Mouse (Mus musculus) adrenal gland, postnatal 25 days (tissue): ENCODE results near the gene Anapc15-ps. TPM values are rescaled to one million over a fixed set of nuclear protein-coding genes. Genes with fewer than 3 reads are reported as not detected.
"Not testable (repeated sequence)": the region's sequence is repeated elsewhere in the genome, so short reads cannot be mapped to it uniquely, and the experiment has no call there.

Experiments used
- DNase-seq: peaks from one replicate; pipeline ENCODE4 v3.0.0; 2021; ENCODE audit warnings: mixed read lengths
- total RNA-seq: library from RNA; stranded (reverse); gene quantifications from 2 replicates; pipeline ENCODE4 v1.2.3, GENCODE M21; 2021

The Anapc15-ps gene
- total RNA-seq, 1 experiment from 2014 or later, result not detected

- DNase-seq, result no peak
Observed at GRCm38 (mm10) chr10:95667371-95668030, 5.8 kb downstream of the Anapc15-ps start.

GRCm38 (mm10) chr10:95666791-95667190 lies 6.5 kb downstream of the Anapc15-ps start:
- DNase-seq, result no peak

DNA sequence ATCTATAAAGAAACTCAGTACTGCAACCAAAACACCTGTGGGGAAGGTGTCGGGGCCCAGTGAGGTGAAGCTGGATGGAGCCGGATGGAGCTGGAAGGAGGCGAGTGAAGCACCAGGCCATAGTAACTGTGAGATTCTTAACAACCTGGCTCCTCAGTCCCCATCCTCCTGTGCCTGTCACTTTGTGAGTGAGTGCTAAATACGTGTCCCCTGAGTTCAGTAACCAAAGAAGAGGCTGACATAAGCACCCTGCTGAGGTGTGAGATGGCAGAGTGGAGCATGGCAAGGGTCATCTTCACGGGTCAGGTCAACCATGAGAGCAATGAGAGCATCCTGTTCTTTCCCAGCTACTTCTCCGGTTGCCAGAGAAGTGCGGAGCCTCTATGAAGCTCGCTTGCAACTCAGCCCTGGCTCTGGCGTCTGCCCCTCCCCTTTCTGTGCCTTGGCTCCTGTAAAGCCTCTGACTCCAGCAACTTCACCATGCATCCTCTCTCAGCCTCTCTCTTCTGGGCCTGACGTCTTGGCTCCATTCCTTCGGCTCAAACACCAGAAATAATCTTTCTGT lies 7.7 kb downstream of the Anapc15-ps start:
- no peak for DNase-seq

DNA sequence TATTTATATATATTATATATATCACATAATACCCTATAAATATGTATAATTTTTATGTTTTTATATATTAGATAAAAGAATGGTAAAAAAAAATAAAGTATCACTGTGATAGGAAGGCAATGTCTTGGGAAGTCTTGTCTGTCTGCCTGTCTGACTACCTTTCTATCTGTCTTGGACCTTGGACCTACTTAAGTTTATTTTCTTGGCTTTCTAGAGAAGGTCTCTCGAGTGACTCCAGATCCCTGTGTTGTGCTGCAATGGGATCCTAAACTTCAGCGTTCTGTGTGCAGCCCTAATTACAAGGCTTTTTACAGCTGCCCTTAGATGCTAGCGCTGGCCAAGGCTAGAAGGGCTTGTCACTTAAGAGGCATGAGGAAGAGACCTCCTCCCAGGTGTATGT lies 8.6 kb downstream of the Anapc15-ps start:
- DNase-seq, result no peak

GRCm38 (mm10) chr10:95660356-95660755 lies 12.9 kb downstream of the Anapc15-ps start:
- no peak for DNase-seq

- no peak for DNase-seq
Observed at GRCm38 (mm10) chr10:95659471-95660150, 13.6 kb downstream of the Anapc15-ps start.

GRCm38 (mm10) chr10:95658836-95659343 lies 14.4 kb downstream of the Anapc15-ps start:
- no peak for DNase-seq

DNA sequence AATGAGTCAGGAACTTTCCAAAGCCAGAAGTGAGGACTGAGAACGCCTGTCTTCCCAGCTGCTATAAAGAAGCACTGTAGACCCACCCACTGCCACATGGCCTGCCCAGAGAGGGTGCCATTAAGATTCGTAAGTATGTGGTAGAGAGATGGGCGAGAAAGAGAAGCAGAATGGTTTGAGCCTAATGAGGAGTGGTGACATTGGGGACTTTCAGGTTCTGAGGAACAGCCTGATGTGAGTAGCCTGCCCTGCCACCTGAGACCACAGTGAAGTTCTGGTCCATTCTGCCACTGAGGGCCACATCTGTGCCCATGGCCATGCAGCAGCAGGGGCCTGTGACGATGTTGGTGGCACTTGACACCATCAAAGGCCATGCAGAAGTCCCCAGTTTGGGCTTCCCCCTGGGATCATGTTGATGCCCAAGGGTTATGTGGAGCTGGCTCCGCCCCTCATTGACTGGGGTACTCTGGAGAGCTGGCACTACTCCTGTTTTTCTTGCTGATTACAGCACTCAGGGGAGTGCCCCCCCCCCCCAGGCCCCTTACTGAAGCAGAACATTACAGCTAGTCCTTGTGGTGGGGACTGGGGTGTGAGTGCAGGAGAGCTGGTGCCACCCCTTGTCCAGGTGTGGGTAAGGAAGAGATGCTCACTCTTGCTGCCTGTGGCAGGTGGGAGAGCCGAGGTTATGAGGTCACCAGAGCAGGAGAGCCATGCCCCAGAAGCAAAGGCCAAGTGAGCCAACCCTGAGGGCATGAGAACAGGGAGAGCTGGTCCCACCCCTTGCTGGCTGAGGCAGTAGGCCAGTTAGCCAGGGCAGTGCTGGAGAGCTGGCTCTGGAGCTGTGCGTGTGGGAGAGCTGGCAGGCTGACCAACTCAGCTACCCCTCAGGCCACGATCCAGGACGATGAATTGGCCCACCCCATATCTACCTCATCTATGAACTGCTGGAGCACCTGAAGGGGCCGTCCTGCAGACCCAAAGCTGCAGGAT lies 16.7 kb downstream of the Anapc15-ps start:
- DNase-seq, result no peak

GRCm38 (mm10) chr10:95652131-95652530 lies 21.1 kb downstream of the Anapc15-ps start:
- no peak for DNase-seq

GRCm38 (mm10) chr10:95648326-95648888 lies 24.8 kb downstream of the Anapc15-ps start:
- DNase-seq, result no peak

DNA sequence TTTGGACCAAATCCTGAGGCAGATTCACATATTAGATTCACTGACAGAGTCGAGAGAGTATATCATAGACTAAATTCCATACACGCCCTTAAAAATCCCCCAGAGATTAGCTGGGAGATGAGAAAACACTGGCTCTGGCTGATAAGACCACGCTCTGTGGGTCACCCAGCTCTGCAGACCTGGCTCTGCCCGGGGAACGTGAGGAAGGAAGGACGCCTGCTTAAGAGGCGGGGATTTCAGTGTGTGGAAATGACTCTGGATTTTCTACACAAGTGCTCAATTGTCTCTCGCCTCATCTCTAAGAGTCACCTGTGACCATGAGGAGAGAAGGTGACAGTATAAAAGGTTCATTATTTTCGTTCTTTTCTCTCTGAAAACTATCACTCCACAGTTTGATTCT lies 26.1 kb downstream of the Anapc15-ps start:
- no peak for DNase-seq

DNA sequence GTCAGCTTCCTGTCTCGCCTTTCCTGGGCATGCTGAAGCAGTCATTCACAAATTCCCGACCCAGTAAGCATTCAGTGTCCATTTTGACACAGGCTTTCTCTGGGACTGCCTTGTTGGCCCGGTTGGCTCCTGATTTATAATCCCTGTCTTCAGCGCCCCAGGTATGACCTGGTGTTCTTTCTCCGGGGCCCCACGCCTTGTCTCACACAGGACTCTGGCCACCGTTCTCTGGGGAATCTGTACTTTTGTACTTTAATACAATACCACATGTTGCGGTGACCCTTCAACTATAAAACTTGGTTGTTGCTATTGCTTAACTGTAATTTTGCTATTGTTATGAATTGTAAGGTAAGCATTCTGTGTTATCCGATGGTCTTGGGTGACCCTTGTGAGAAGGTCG lies 26.7 kb downstream of the Anapc15-ps start:
- no peak for DNase-seq

DNA sequence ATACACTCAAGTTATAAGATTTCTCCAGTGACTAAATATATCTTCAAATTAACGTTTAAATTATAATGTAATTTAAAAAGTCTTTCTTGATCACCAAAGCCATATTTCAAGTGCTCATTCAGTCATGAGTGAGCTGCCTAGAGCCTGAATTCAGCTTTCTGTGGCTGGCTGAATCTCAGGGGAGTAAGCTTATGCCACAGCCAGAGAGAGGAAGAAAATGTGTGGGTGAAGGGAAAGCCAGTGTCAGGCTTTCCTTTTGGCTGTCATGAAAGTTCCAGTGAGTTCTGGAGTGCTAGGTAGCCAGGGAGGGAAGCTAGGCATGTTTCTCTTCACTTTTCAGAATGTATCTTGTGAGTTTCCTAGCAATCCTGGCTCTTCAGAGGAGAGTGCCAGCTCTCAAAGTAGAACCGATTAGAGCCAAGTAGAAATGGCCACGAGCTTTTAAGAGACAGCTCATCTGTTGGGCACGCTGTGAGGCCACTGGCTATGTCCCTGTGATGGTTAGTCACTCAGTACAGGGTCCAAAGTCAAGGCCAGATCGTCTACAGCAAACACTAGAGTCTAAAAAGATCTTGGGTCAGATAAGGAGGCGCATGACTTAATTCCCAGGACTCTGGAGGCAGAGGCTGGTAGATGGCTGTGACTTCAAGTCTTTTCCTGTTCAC lies 29.4 kb downstream of the Anapc15-ps start:
- peak; percentile 37 for DNase-seq

- no peak for DNase-seq
Observed at GRCm38 (mm10) chr10:95643042-95643441, 30.2 kb downstream of the Anapc15-ps start.

DNA sequence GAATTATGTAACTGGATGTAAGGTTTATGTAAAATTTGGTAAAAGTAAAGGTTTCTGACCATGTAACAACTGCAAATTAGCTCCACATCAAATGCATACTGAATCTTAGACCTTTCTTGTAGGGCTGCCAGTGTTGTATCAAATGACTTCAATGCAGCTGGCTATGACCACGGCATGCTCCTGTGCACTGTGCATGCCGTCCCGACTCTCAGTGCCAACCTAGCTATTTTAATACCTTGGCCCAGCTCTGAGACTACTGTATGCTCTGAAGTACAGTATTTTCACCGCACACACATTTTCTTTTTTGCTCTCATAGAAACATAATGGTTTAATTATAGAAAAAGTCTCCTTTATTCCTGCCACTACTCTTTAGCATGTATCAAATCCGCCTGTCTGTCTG lies 31.9 kb downstream of the Anapc15-ps start:
- DNase-seq, result no peak

- DNase-seq, result no peak
Observed at GRCm38 (mm10) chr10:95639429-95639828, 33.8 kb downstream of the Anapc15-ps start.

GRCm38 (mm10) chr10:95634751-95635150 lies 38.5 kb downstream of the Anapc15-ps start:
- DNase-seq, result no peak

DNA sequence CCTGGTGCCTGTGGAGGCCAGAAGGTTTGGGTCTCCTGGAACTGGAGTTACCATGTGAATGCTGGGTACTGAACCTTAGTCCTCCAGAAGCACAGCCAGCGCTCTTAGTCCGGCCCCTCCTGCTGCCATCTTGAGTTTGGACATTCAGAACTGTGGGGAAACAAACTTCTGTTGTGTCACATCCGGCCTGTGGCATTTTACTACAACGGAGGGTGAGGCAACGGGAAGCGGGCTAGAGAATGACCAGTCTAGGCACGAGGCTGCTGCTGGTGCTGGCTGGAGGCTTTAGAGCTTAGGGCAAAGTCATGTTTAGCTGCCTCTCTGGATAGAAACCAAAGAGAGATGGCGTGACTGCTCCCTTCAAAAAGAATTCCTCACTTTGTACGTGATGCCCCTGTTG lies 39.0 kb downstream of the Anapc15-ps start:
- no peak for DNase-seq

GRCm38 (mm10) chr10:95631568-95631967 lies 41.7 kb downstream of the Anapc15-ps start:
- no peak for DNase-seq

DNA sequence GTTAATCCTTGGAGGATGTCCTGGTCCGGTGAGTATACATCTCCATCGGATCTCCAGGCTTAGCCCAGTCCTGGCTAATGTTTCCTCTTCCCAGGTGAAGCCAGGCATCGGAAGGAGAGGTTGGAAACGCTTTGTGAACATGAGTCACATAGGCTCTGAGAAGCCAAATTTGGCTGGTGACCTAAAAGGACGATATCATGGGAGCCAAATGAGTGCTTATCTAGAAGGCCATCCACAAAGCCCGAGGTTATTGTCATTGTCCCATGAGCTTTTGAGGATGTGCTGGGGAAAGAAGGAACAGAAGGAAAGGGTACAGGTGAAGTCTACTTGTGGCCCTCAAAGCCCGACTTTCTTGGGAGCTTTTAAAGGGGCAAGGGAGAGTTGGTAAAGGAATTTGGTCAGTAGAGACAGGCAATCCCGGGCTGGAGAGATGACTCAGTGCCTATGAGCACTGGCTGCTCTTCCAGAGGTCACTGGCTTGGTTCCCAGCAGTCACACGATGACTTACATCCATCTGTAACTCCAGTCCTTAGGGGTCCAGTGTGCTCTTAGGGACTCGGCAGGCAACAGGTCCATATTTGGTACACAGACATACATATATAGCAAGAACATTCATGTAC lies 42.4 kb downstream of the Anapc15-ps start:
- peak; percentile 72 for DNase-seq

DNA sequence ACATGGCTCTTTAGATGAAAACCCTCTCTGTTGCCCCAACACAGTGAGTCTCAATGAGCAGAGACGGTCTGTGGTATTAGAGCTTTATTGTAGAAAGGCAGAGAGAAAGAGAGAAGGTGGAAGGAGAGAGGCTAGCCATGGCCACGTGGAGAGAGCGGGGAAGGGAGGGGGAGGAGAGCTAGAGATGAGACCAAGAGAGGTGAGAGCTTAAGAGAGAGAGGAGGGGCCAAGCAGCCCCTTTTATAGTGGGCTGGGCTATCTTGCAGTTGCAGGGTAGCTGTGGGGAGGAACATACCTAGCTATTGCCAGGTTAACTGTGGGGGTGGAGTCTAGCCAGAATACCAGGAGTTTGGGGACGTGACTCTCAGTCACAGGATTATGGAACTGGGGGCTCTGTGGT lies 43.1 kb downstream of the Anapc15-ps start:
- not testable (repeated sequence) for DNase-seq
